Mouse (Mus musculus): ENCODE results near the gene Eef1a2. TPM values are rescaled to one million over a fixed set of nuclear protein-coding genes. Genes with fewer than 3 reads are reported as not detected.

Gene Eef1a2
- polyA plus RNA-seq, 1 experiment from 2014 or later = 24.7 TPM

- H3K9me3 ChIP-seq (ENCODE audit: control insufficient read depth, low read length) = no peaks in the 10 kb centered on the region
- H3K36me3 ChIP-seq (ENCODE audit: control insufficient read depth, insufficient read depth, low read length) = no peaks in the 10 kb centered on the region
- H3K9ac ChIP-seq (ENCODE audit: low read length) = no peak overlapping the region
- H3K27ac ChIP-seq (replicated peaks in 1 of 2; ENCODE audit: control insufficient read depth in 1 of 2, insufficient read depth in 1 of 2, low read depth in 2 of 2, low read length in 2 of 2) = no peak overlapping the region
- peaks cover 0 to 8% of the 10 kb centered on the region in 2 experiments; a peak in 3 of 4 replicates for H3K4me1 ChIP-seq (ENCODE audit: control insufficient read depth in 2 of 2, insufficient read depth in 2 of 2, low read length in 2 of 2)
- 54% methylated on average over 4 of the region's 4 CpGs for WGBS
- no peak overlapping the region for H3K4me2 ChIP-seq (ENCODE audit: low read length)
- peaks cover 55% of the 10 kb centered on the region for H3K27me3 ChIP-seq (ENCODE audit: control insufficient read depth, insufficient read depth, low read length)
- no peak overlapping the region for H3K4me3 ChIP-seq (ENCODE audit: control insufficient read depth in 1 of 2, insufficient read depth in 1 of 2, low read depth in 1 of 2, low read length in 2 of 2)
- ATAC-seq (ENCODE audit: insufficient number of reproducible peaks, insufficient read depth, low FRiP score, low read depth) = no peak
Measured at GRCm38 (mm10) chr2:181130245-181130644, 26.6 kb downstream of the Eef1a2 start.

GRCm38 (mm10) chr2:181128963-181129362 lies 27.9 kb downstream of the Eef1a2 start:
- whole genome bisulfite sequencing = 67% methylated on average over 4 of the region's 4 CpGs
- H3K27ac ChIP-seq (replicated peaks in 1 of 2; ENCODE audit: control insufficient read depth in 1 of 2, insufficient read depth in 1 of 2, low read depth in 2 of 2, low read length in 2 of 2) = no peak overlapping the region
- H3K4me3 ChIP-seq (ENCODE audit: control insufficient read depth in 1 of 2, insufficient read depth in 1 of 2, low read depth in 1 of 2, low read length in 2 of 2) = no peak overlapping the region
- H3K9me3 ChIP-seq (ENCODE audit: control insufficient read depth, low read length) = no peaks in the 10 kb centered on the region
- no peak overlapping the region for H3K4me2 ChIP-seq (ENCODE audit: low read length)
- no peak for ATAC-seq (ENCODE audit: insufficient number of reproducible peaks, insufficient read depth, low FRiP score, low read depth)
- H3K36me3 ChIP-seq (ENCODE audit: control insufficient read depth, insufficient read depth, low read length) = no peaks in the 10 kb centered on the region
- H3K9ac ChIP-seq (ENCODE audit: low read length) = no peak overlapping the region
- H3K4me1 ChIP-seq (ENCODE audit: control insufficient read depth in 2 of 2, insufficient read depth in 2 of 2, low read length in 2 of 2) = no peaks in the 10 kb centered on the region
- peaks cover 43% of the 10 kb centered on the region for H3K27me3 ChIP-seq (ENCODE audit: control insufficient read depth, insufficient read depth, low read length)

GRCm38 (mm10) chr2:181127786-181128185 lies 29.0 kb downstream of the Eef1a2 start:
- 31% methylated on average over 3 of the region's 3 CpGs for WGBS
- Histone ChIP-seq H3K4me2 (ENCODE audit: low read length) (no peak overlapping the region), H3K27ac (replicated peaks in 1 of 2; ENCODE audit: control insufficient read depth in 1 of 2, insufficient read depth in 1 of 2, low read depth in 2 of 2, low read length in 2 of 2) (no peak overlapping the region), H3K27me3 (ENCODE audit: control insufficient read depth, insufficient read depth, low read length) (peaks cover 37% of the 10 kb centered on the region), H3K9me3 (ENCODE audit: control insufficient read depth, low read length) (no peaks in the 10 kb centered on the region), H3K36me3 (ENCODE audit: control insufficient read depth, insufficient read depth, low read length) (no peaks in the 10 kb centered on the region), H3K4me1 (ENCODE audit: control insufficient read depth in 2 of 2, insufficient read depth in 2 of 2, low read length in 2 of 2) (no peaks in the 10 kb centered on the region), H3K9ac (ENCODE audit: low read length) (no peak overlapping the region), H3K4me3 (ENCODE audit: control insufficient read depth in 1 of 2, insufficient read depth in 1 of 2, low read depth in 1 of 2, low read length in 2 of 2) (no peak overlapping the region)
- ATAC-seq (ENCODE audit: insufficient number of reproducible peaks, insufficient read depth, low FRiP score, low read depth) = no peak

- 45% methylated on average over 7 of the region's 7 CpGs for WGBS
- H3K9me3 ChIP-seq (ENCODE audit: control insufficient read depth, low read length) = no peaks in the 10 kb centered on the region
- no peak overlapping the region for H3K9ac ChIP-seq (ENCODE audit: low read length)
- no peaks in the 10 kb centered on the region for H3K4me1 ChIP-seq (ENCODE audit: control insufficient read depth in 2 of 2, insufficient read depth in 2 of 2, low read length in 2 of 2)
- no peaks in the 10 kb centered on the region for H3K36me3 ChIP-seq (ENCODE audit: control insufficient read depth, insufficient read depth, low read length)
- H3K27me3 ChIP-seq (ENCODE audit: control insufficient read depth, insufficient read depth, low read length) = peaks cover 19% of the 10 kb centered on the region
- no peak overlapping the region for H3K27ac ChIP-seq (replicated peaks in 1 of 2; ENCODE audit: control insufficient read depth in 1 of 2, insufficient read depth in 1 of 2, low read depth in 2 of 2, low read length in 2 of 2)
- H3K4me2 ChIP-seq (ENCODE audit: low read length) = no peak overlapping the region
- no peak overlapping the region for H3K4me3 ChIP-seq (ENCODE audit: control insufficient read depth in 1 of 2, insufficient read depth in 1 of 2, low read depth in 1 of 2, low read length in 2 of 2)
- no peak for ATAC-seq (ENCODE audit: insufficient number of reproducible peaks, insufficient read depth, low FRiP score, low read depth)
Measured at GRCm38 (mm10) chr2:181125726-181126455, 30.9 kb downstream of the Eef1a2 start.

GRCm38 (mm10) chr2:181122642-181123041 lies 34.2 kb downstream of the Eef1a2 start:
- no peaks in the 10 kb centered on the region for H3K36me3 ChIP-seq (ENCODE audit: control insufficient read depth, insufficient read depth, low read length)
- no peak overlapping the region for H3K4me3 ChIP-seq (ENCODE audit: control insufficient read depth in 1 of 2, insufficient read depth in 1 of 2, low read depth in 1 of 2, low read length in 2 of 2)
- no peak overlapping the region for H3K4me2 ChIP-seq (ENCODE audit: low read length)
- H3K27me3 ChIP-seq (ENCODE audit: control insufficient read depth, insufficient read depth, low read length) = peaks cover 28% of the 10 kb centered on the region
- H3K27ac ChIP-seq (replicated peaks in 1 of 2; ENCODE audit: control insufficient read depth in 1 of 2, insufficient read depth in 1 of 2, low read depth in 2 of 2, low read length in 2 of 2) = no peak overlapping the region
- H3K9ac ChIP-seq (ENCODE audit: low read length) = no peak overlapping the region
- no peak for ATAC-seq (ENCODE audit: insufficient number of reproducible peaks, insufficient read depth, low FRiP score, low read depth)
- no peaks in the 10 kb centered on the region for H3K4me1 ChIP-seq (ENCODE audit: control insufficient read depth in 2 of 2, insufficient read depth in 2 of 2, low read length in 2 of 2)
- no peaks in the 10 kb centered on the region for H3K9me3 ChIP-seq (ENCODE audit: control insufficient read depth, low read length)

- Histone ChIP-seq H3K27ac (replicated peaks in 1 of 2; ENCODE audit: control insufficient read depth in 1 of 2, insufficient read depth in 1 of 2, low read depth in 2 of 2, low read length in 2 of 2) (no peak overlapping the region), H3K4me2 (ENCODE audit: low read length) (no peak overlapping the region), H3K27me3 (ENCODE audit: control insufficient read depth, insufficient read depth, low read length) (peaks cover 27% of the 10 kb centered on the region), H3K4me3 (ENCODE audit: control insufficient read depth in 1 of 2, insufficient read depth in 1 of 2, low read depth in 1 of 2, low read length in 2 of 2) (no peak overlapping the region), H3K9ac (ENCODE audit: low read length) (no peak overlapping the region), H3K36me3 (ENCODE audit: control insufficient read depth, insufficient read depth, low read length) (no peaks in the 10 kb centered on the region), H3K4me1 (ENCODE audit: control insufficient read depth in 2 of 2, insufficient read depth in 2 of 2, low read length in 2 of 2) (no peaks in the 10 kb centered on the region), H3K9me3 (ENCODE audit: control insufficient read depth, low read length) (no peaks in the 10 kb centered on the region)
- ATAC-seq (ENCODE audit: insufficient number of reproducible peaks, insufficient read depth, low FRiP score, low read depth) = no peak
- WGBS = 66% methylated on average over 4 of the region's 4 CpGs
Measured at GRCm38 (mm10) chr2:181120922-181121449, 35.8 kb downstream of the Eef1a2 start.

GRCm38 (mm10) chr2:181119952-181120351 lies 36.9 kb downstream of the Eef1a2 start:
- no peak overlapping the region for H3K27ac ChIP-seq (replicated peaks in 1 of 2; ENCODE audit: control insufficient read depth in 1 of 2, insufficient read depth in 1 of 2, low read depth in 2 of 2, low read length in 2 of 2)
- H3K4me2 ChIP-seq (ENCODE audit: low read length) = no peak overlapping the region
- no peak overlapping the region for H3K4me3 ChIP-seq (ENCODE audit: control insufficient read depth in 1 of 2, insufficient read depth in 1 of 2, low read depth in 1 of 2, low read length in 2 of 2)
- H3K4me1 ChIP-seq (ENCODE audit: control insufficient read depth in 2 of 2, insufficient read depth in 2 of 2, low read length in 2 of 2) = no peaks in the 10 kb centered on the region
- ATAC-seq (ENCODE audit: insufficient number of reproducible peaks, insufficient read depth, low FRiP score, low read depth) = no peak
- H3K27me3 ChIP-seq (ENCODE audit: control insufficient read depth, insufficient read depth, low read length) = peaks cover 23% of the 10 kb centered on the region
- H3K36me3 ChIP-seq (ENCODE audit: control insufficient read depth, insufficient read depth, low read length) = no peaks in the 10 kb centered on the region
- 16% methylated on average over 10 of the region's 10 CpGs for WGBS
- H3K9ac ChIP-seq (ENCODE audit: low read length) = no peak overlapping the region
- H3K9me3 ChIP-seq (ENCODE audit: control insufficient read depth, low read length) = no peaks in the 10 kb centered on the region

- H3K4me2 ChIP-seq (ENCODE audit: low read length) = no peak overlapping the region
- H3K27me3 ChIP-seq (ENCODE audit: control insufficient read depth, insufficient read depth, low read length) = peaks cover 17% of the 10 kb centered on the region
- no peak overlapping the region for H3K9ac ChIP-seq (ENCODE audit: low read length)
- H3K4me1 ChIP-seq (ENCODE audit: control insufficient read depth in 2 of 2, insufficient read depth in 2 of 2, low read length in 2 of 2) = no peaks in the 10 kb centered on the region
- 73% methylated on average over 5 of the region's 5 CpGs for WGBS
- no peaks in the 10 kb centered on the region for H3K36me3 ChIP-seq (ENCODE audit: control insufficient read depth, insufficient read depth, low read length)
- H3K9me3 ChIP-seq (ENCODE audit: control insufficient read depth, low read length) = no peaks in the 10 kb centered on the region
- H3K27ac ChIP-seq (replicated peaks in 1 of 2; ENCODE audit: control insufficient read depth in 1 of 2, insufficient read depth in 1 of 2, low read depth in 2 of 2, low read length in 2 of 2) = no peak overlapping the region
- ATAC-seq (ENCODE audit: insufficient number of reproducible peaks, insufficient read depth, low FRiP score, low read depth) = no peak
- H3K4me3 ChIP-seq (ENCODE audit: control insufficient read depth in 1 of 2, insufficient read depth in 1 of 2, low read depth in 1 of 2, low read length in 2 of 2) = no peak overlapping the region
Measured at GRCm38 (mm10) chr2:181116436-181116835, 40.4 kb downstream of the Eef1a2 start.

All from heart, embryonic 14.5 days (tissue).